Mouse (Mus musculus): Measurements from ENCODE around the gene Strbp. TPM values are rescaled to one million over a fixed set of nuclear protein-coding genes. Genes with fewer than 3 reads are reported as not detected.
A peak's percentile ranks its signal among the peaks of the same experiment; 100 is the strongest.

Gene Strbp
- polyA plus RNA-seq, 1 experiment from 2014 or later = 108 TPM

GRCm38 (mm10) chr2:37713100-37713499 is 9.4 kb upstream of the Strbp start:
- Histone ChIP-seq H3K4me1 (ENCODE audit: control insufficient read depth, insufficient read depth, low read length) (no peaks in the 10 kb centered on the region), H3K27me3 (ENCODE audit: control insufficient read depth, insufficient read depth, low read depth, low read length) (no peaks in the 10 kb centered on the region), H3K9me3 (replicated peaks; ENCODE audit: control insufficient read depth, low read length, poor library complexity, severe bottlenecking) (no peaks in the 10 kb centered on the region), H3K4me2 (ENCODE audit: low read length) (no peak overlapping the region), H3K36me3 (ENCODE audit: control insufficient read depth, insufficient read depth, low read length) (no peaks in the 10 kb centered on the region), H3K4me3 (ENCODE audit: low read depth, low read length) (no peak overlapping the region), H3K9ac (ENCODE audit: low read depth, low read length) (no peak overlapping the region), H3K27ac (ENCODE audit: low read length) (no peak overlapping the region)
- ATAC-seq = no peak
- WGBS = 84% methylated on average over 3 of the region's 3 CpGs

- Histone ChIP-seq H3K9ac (ENCODE audit: low read depth, low read length) (no peak overlapping the region), H3K4me1 (ENCODE audit: control insufficient read depth, insufficient read depth, low read length) (peaks cover 5% of the 10 kb centered on the region), H3K4me3 (ENCODE audit: low read depth, low read length) (no peak overlapping the region), H3K4me2 (ENCODE audit: low read length) (no peak overlapping the region), H3K36me3 (ENCODE audit: control insufficient read depth, insufficient read depth, low read length) (no peaks in the 10 kb centered on the region), H3K27me3 (ENCODE audit: control insufficient read depth, insufficient read depth, low read depth, low read length) (no peaks in the 10 kb centered on the region), H3K9me3 (replicated peaks; ENCODE audit: control insufficient read depth, low read length, poor library complexity, severe bottlenecking) (no peaks in the 10 kb centered on the region), H3K27ac (ENCODE audit: low read length) (no peak overlapping the region)
- 89% methylated on average over 3 of the region's 3 CpGs for WGBS
- no peak for ATAC-seq
Observed at GRCm38 (mm10) chr2:37708835-37709234, 5.2 kb upstream of the Strbp start.

- Histone ChIP-seq H3K9ac (ENCODE audit: low read depth, low read length) (peak overlapping the region; percentile 89), H3K36me3 (ENCODE audit: control insufficient read depth, insufficient read depth, low read length) (no peaks in the 10 kb centered on the region), H3K27me3 (ENCODE audit: control insufficient read depth, insufficient read depth, low read depth, low read length) (no peaks in the 10 kb centered on the region), H3K4me3 (ENCODE audit: low read depth, low read length) (peak overlapping the region; percentile 98), H3K4me2 (ENCODE audit: low read length) (peak overlapping the region; percentile 65), H3K4me1 (ENCODE audit: control insufficient read depth, insufficient read depth, low read length) (peaks cover 26% of the 10 kb centered on the region), H3K27ac (ENCODE audit: low read length) (peak overlapping the region; percentile 99), H3K9me3 (replicated peaks; ENCODE audit: control insufficient read depth, low read length, poor library complexity, severe bottlenecking) (no peaks in the 10 kb centered on the region)
- ATAC-seq = peak; percentile 11; the same call in 1 of the 2 replicates
- 7% methylated on average over 4 of the region's 4 CpGs for WGBS
Observed at GRCm38 (mm10) chr2:37704141-37704760, 592 bp upstream of the Strbp start.

GRCm38 (mm10) chr2:37702301-37703172 is 1.1 kb downstream of the Strbp start:
- ATAC-seq = peak; percentile 73
- Histone ChIP-seq H3K4me2 (ENCODE audit: low read length) (peak overlapping the region; percentile 86), H3K4me3 (ENCODE audit: low read depth, low read length) (peak overlapping the region; percentile 98), H3K9ac (ENCODE audit: low read depth, low read length) (peak overlapping the region; percentile 100), H3K27ac (ENCODE audit: low read length) (peak overlapping the region; percentile 99), H3K4me1 (ENCODE audit: control insufficient read depth, insufficient read depth, low read length) (peaks cover 26% of the 10 kb centered on the region), H3K36me3 (ENCODE audit: control insufficient read depth, insufficient read depth, low read length) (no peaks in the 10 kb centered on the region), H3K9me3 (replicated peaks; ENCODE audit: control insufficient read depth, low read length, poor library complexity, severe bottlenecking) (no peaks in the 10 kb centered on the region), H3K27me3 (ENCODE audit: control insufficient read depth, insufficient read depth, low read depth, low read length) (no peaks in the 10 kb centered on the region)
- WGBS = under 1% methylated on average over 47 of the region's 70 CpGs

GRCm38 (mm10) chr2:37689064-37689615 is 14.5 kb downstream of the Strbp start:
- ATAC-seq = no peak
- H3K4me1 ChIP-seq (ENCODE audit: control insufficient read depth, insufficient read depth, low read length) = peaks cover 10% of the 10 kb centered on the region; the same call in 1 of the 2 replicates
- 89% methylated on average over 3 of the region's 3 CpGs for WGBS
- H3K27me3 ChIP-seq (ENCODE audit: control insufficient read depth, insufficient read depth, low read depth, low read length) = no peaks in the 10 kb centered on the region
- no peaks in the 10 kb centered on the region for H3K9me3 ChIP-seq (replicated peaks; ENCODE audit: control insufficient read depth, low read length, poor library complexity, severe bottlenecking)
- no peak overlapping the region for H3K9ac ChIP-seq (ENCODE audit: low read depth, low read length)
- H3K4me3 ChIP-seq (ENCODE audit: low read depth, low read length) = no peak overlapping the region
- no peak overlapping the region for H3K27ac ChIP-seq (ENCODE audit: low read length)
- H3K4me2 ChIP-seq (ENCODE audit: low read length) = no peak overlapping the region
- no peaks in the 10 kb centered on the region for H3K36me3 ChIP-seq (ENCODE audit: control insufficient read depth, insufficient read depth, low read length)

- Histone ChIP-seq H3K36me3 (ENCODE audit: control insufficient read depth, insufficient read depth, low read length) (no peaks in the 10 kb centered on the region), H3K9me3 (replicated peaks; ENCODE audit: control insufficient read depth, low read length, poor library complexity, severe bottlenecking) (no peaks in the 10 kb centered on the region), H3K4me3 (ENCODE audit: low read depth, low read length) (no peak overlapping the region), H3K4me1 (ENCODE audit: control insufficient read depth, insufficient read depth, low read length) (peaks cover 10% of the 10 kb centered on the region; the same call in 1 of the 2 replicates), H3K27me3 (ENCODE audit: control insufficient read depth, insufficient read depth, low read depth, low read length) (no peaks in the 10 kb centered on the region), H3K4me2 (ENCODE audit: low read length) (no peak overlapping the region), H3K27ac (ENCODE audit: low read length) (no peak overlapping the region), H3K9ac (ENCODE audit: low read depth, low read length) (no peak overlapping the region)
- WGBS = 87% methylated on average over 1 of the region's 1 CpGs
- no peak for ATAC-seq
Observed at GRCm38 (mm10) chr2:37687031-37687430, 16.6 kb downstream of the Strbp start.

- Histone ChIP-seq H3K4me2 (ENCODE audit: low read length) (no peak overlapping the region), H3K36me3 (ENCODE audit: control insufficient read depth, insufficient read depth, low read length) (no peaks in the 10 kb centered on the region), H3K4me3 (ENCODE audit: low read depth, low read length) (no peak overlapping the region), H3K9ac (ENCODE audit: low read depth, low read length) (no peak overlapping the region), H3K9me3 (replicated peaks; ENCODE audit: control insufficient read depth, low read length, poor library complexity, severe bottlenecking) (no peaks in the 10 kb centered on the region), H3K4me1 (ENCODE audit: control insufficient read depth, insufficient read depth, low read length) (peaks cover 3% of the 10 kb centered on the region; the same call in 1 of the 2 replicates), H3K27ac (ENCODE audit: low read length) (no peak overlapping the region), H3K27me3 (ENCODE audit: control insufficient read depth, insufficient read depth, low read depth, low read length) (no peaks in the 10 kb centered on the region)
- 89% methylated on average over 1 of the region's 1 CpGs for WGBS
- ATAC-seq = no peak
Observed at GRCm38 (mm10) chr2:37684864-37685263, 18.8 kb downstream of the Strbp start.

- H3K36me3 ChIP-seq (ENCODE audit: control insufficient read depth, insufficient read depth, low read length) = no peaks in the 10 kb centered on the region
- H3K27ac ChIP-seq (ENCODE audit: low read length) = no peak overlapping the region
- 97% methylated on average over 7 of the region's 7 CpGs for WGBS
- no peak overlapping the region for H3K9ac ChIP-seq (ENCODE audit: low read depth, low read length)
- H3K4me1 ChIP-seq (ENCODE audit: control insufficient read depth, insufficient read depth, low read length) = peaks cover 3% of the 10 kb centered on the region; the same call in 1 of the 2 replicates
- H3K4me2 ChIP-seq (ENCODE audit: low read length) = no peak overlapping the region
- ATAC-seq = no peak
- H3K4me3 ChIP-seq (ENCODE audit: low read depth, low read length) = no peak overlapping the region
- H3K27me3 ChIP-seq (ENCODE audit: control insufficient read depth, insufficient read depth, low read depth, low read length) = no peaks in the 10 kb centered on the region
- no peaks in the 10 kb centered on the region for H3K9me3 ChIP-seq (replicated peaks; ENCODE audit: control insufficient read depth, low read length, poor library complexity, severe bottlenecking)
Observed at GRCm38 (mm10) chr2:37682197-37682811, 21.4 kb downstream of the Strbp start.
